Mouse (Mus musculus): ENCODE measurements around the gene Nav3.

- TF ChIP-seq POLR2A (IDR thresholded peaks at IDR 0.05; ENCODE audit: low read depth, low read length): no peak
- no peak for TF ChIP-seq CTCF (IDR thresholded peaks at IDR 0.05; ENCODE audit: extremely low read depth, insufficient read length, insufficient replicate concordance, low read depth, low read length)
These were observed 686.9 kb downstream of the Nav3 start for GRCm38 (mm10) chr10:109769092-109769491.
